8 mouse cellular contexts compared by ENCODE assay signal in the genomic region with DNA sequence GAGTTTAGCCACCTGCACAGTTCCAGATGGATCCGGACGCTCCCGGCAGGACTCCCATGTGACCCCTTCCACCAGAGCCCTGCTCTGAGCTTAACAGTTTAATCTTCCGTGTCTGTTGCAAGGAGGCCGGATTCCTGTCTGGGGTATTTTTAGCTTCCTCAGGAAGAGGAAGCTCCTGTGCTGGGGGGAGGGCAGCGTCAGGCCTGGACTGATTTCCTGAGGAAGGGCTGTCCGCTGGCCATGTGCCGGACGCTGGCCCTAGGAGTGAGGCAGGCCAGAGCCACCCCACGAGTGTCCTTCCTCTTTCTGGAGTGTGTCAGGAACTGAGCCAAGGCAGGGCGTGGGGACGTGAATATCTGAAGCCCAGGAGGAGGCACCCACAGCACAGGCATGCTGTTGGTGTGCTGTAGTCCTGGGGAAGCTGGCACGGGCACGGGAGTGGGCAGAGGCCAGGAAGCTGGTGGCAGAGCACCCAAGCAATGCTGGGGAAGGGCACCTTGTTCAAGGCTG. TPM values are rescaled to one million over a fixed set of nuclear protein-coding genes. Genes with fewer than 3 reads are reported as not detected.
DNase-seq lines count a peak whose midpoint lies in the region; ATAC-seq and TF ChIP-seq lines count a peak whose summit lies in the region.

No protein-coding gene starts in this region.

- no peaks in the 10 kb centered on the region for H3K9me3 ChIP-seq in hindbrain, embryonic 12.5 days (replicated peaks)

- peak; percentile 55 for ATAC-seq in Patski
- ATAC-seq in hindbrain, embryonic 12.5 days (ENCODE audit: low FRiP score), result no peak

- no peaks in the 10 kb centered on the region for H3K27me3 ChIP-seq in Patski
- H3K27me3 ChIP-seq in hindbrain, embryonic 12.5 days, result no peaks in the 10 kb centered on the region

- no peak overlapping the region; the same call in 1 of the 2 replicates for H3K9ac ChIP-seq in hindbrain, embryonic 12.5 days

- WGBS in hindbrain, embryonic 12.5 days, result 53% methylated on average over 14 of the region's 14 CpGs

- peaks cover 29% of the 10 kb centered on the region for H3K36me3 ChIP-seq in hindbrain, embryonic 12.5 days

- peak; percentile 62 for DNase-seq in Patski (ENCODE audit: low read depth, low spot score)
- peak; percentile 82 for DNase-seq in cerebellum, adult 8-10 months
- peak; percentile 44 to 58 for DNase-seq in frontal cortex, postnatal 36 days (ENCODE audit: low spot score in 2 of 2)
- peak in 1 of 2 experiments; percentile 59 for DNase-seq in left cerebral cortex, adult 2 months (ENCODE audit: extremely low spot score in 1 of 2, low spot score in 2 of 2)
- DNase-seq in lung, postnatal 25 days (ENCODE audit: low spot score), result peak; percentile 95
- peak; percentile 57 for DNase-seq in retina, adult 2 months (ENCODE audit: low read depth, low spot score)
- no peak for DNase-seq in T-cell, adult 2 months (ENCODE audit: low spot score)

- POLR2A ChIA-PET in Patski (lab: Charles Lee), result interaction anchor here (0.5 to 3.9 kb wide), 2 partner anchors 12 to 53 kb away, joined by 3 to 15 read pairs; partner anchors contain the start of gene Zfp710

- TF ChIP-seq CTCF in Patski (IDR thresholded peaks at IDR 0.05), result no peak
- TF ChIP-seq CTCF in left cerebral cortex, adult 2 months (IDR thresholded peaks at IDR 0.05), result no peak

- no peak overlapping the region for H3K4me3 ChIP-seq in hindbrain, embryonic 12.5 days
- H3K4me3 ChIP-seq in left cerebral cortex, adult 2 months, result no peak overlapping the region

- no peak overlapping the region for H3K4me2 ChIP-seq in hindbrain, embryonic 12.5 days (replicated peaks)

- in situ Hi-C loops in Patski (cut with MboI; ENCODE audit: low pct_unique_long_range_greater_than_20kb), result no loop called here

- H3K27ac ChIP-seq in hindbrain, embryonic 12.5 days, result peak overlapping the region; percentile 75
- H3K27ac ChIP-seq in left cerebral cortex, adult 2 months, result peak overlapping the region; percentile 33; the same call in 1 of the 2 replicates

- CTCF ChIA-PET in Patski (lab: Charles Lee), result no interaction called here

- intact Hi-C loops in left cerebral cortex, adult 2 months (cut with DNase I), result no loop called here

- peaks cover 55% of the 10 kb centered on the region for H3K4me1 ChIP-seq in hindbrain, embryonic 12.5 days

RNA-seq across cellular contexts. Expression of gene Idh2, which starts 36.3 kb away (rescaled TPM):
- polyA plus RNA-seq in Patski (2021), result 679 TPM
- polyA plus RNA-seq in hindbrain, embryonic 12.5 days (2016; fragmentation: Nextera tagmentation; extraction: Ambion mirVana), result 322 and 326 TPM in 2 replicates
- 10 to 100 TPM; 53.9 to 67.1 TPM for total RNA-seq in left cerebral cortex, adult 2 months (2021)

RNA-seq across cellular contexts. Expression of gene Zfp710, which starts 54.2 kb away (rescaled TPM):
- polyA plus RNA-seq in Patski (2021), result 15.9 TPM
- 26.0 and 26.4 TPM in 2 replicates for polyA plus RNA-seq in hindbrain, embryonic 12.5 days (2016; fragmentation: Nextera tagmentation; extraction: Ambion mirVana)
- 10 to 100 TPM; 18.9 to 21.7 TPM for total RNA-seq in left cerebral cortex, adult 2 months (2021)
